Mouse (Mus musculus): ENCODE results near the gene Wwox.

Wwox gene

DNA sequence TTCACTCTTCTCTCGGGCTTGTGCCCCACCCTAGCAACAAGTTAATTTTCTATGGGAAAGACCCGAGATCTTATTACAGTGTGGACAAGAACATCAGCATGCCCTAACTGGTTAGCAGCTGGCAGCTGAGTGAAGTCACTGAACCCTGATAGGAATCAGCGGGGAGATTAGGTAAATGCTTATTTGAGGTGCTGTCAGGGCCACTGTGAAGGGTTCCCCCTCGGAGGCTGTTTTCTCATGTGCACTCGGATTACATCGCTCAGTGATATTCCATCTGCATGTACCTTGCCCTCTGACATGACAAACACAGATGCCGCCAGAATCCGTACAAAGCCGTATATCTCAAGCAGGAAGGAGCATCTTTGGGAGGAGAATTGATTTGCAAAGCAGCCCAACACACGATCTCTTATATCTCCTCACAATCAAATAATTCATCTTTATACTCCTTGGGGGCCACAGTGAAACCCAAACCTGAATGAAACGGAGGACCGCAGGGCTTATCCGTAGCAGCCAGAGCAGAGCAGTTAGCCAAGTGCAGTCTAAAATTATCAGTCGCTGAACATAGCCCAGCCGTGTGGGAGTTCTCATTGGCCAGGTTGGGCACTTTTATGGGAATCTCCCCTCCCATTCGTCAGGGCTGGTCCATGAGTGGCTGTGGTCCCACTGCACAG, 519.1 kb downstream of the Wwox start:
- CTCF ChIA-PET = no interaction called here

DNA sequence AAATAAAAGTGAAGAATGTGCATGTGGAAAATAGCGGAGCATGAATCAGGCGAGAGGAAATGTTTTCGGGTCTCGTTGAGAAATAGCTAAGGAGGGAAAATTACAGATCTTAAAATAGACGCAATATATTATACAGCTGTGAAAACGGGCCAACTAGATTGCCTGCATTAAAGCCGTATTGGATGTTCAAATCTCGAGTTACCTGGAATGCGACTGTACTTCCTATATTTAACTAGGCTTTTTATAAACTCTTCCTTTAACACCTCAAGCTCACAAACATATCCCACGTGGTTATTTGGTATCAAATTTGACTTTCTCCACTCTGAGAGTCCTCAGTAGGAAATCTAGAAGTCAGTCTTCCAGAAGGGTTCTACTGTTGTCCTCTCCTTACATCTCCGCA, 520.0 kb downstream of the Wwox start:
- CTCF ChIA-PET = no interaction called here

DNA sequence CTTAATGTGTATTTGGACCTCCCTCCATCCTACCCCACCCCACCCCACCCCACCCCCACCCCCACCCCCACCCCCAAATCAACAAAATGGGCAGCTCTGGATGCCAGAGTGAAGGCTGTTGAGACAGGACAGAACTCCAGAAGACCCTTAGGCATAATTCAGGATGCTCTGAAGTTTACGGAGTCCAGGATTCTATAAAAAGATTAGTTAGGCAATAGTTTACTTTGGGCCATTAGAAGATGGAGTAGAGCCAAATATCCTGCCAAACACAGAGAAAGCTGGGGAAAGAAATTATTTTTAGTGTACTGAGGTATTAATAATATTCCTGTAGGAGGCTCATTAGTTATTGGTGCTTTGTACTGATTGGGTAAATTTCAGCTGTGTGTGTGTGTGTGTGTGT, 523.0 kb downstream of the Wwox start:
- CTCF ChIA-PET = no interaction called here

DNA sequence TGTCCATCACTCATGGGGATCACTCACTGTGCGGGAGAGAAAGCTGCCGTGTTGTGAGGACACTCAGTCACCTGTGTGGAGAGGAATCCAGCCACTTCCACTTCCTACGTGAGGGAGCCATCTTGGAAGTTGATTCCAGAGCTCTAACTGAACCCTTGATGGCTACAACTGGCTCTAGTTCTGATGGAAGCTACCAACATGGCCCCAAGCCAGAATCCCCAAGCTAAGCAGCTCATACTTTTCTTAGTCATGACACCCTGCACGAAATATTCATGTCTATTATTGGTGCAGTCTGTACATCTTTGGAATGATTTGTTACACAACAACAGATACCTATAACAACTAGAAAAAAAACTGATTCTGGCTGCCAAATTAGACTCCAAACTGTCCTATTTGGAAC, 523.8 kb downstream of the Wwox start:
- CTCF ChIA-PET = no interaction called here

DNA sequence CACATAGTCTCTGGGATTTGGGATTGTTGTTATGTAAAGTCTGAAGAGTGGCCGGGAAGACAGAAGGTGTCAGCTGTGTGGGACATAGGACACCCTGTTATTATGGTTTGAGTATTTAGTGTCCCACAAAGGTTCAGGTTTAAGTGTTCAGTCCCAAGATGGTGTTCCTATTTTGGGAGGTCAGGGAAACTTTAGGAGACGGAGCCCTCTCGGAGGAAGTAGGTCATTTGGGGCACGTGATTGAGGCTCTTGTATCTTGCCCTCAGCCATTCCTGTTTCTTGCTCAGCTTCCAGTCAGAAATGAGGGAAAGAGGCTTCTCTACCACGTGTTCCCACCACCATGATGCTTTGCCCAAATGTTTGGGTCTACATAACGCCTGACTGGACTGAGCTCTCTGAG, 524.8 kb downstream of the Wwox start:
- CTCF ChIA-PET = no interaction called here

DNA sequence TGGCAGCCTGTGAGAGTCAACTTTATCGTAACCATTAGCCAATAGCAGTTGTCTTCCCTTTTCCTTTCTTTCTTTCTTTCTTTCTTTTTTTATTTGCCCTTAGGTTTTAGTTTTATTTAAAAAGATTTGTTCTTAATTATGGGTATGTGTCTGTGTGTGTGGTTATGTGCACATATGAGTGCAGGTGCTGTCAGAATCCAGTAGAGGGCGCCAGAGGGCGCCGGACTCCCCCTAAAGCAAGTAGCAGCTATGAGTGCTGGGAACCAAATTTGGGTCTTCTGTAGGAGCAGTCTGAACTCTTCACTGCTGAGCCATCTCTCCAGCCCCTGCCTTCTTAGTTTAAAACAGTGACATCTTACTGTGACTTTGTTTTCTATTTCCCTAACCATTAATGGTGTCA, 529.4 kb downstream of the Wwox start:
- CTCF ChIA-PET = interaction anchor here (0.6 to 0.7 kb wide), 2 partner anchors 74 to 579 kb away, joined by 3 to 7 read pairs; no protein-coding TSS in a partner anchor

DNA sequence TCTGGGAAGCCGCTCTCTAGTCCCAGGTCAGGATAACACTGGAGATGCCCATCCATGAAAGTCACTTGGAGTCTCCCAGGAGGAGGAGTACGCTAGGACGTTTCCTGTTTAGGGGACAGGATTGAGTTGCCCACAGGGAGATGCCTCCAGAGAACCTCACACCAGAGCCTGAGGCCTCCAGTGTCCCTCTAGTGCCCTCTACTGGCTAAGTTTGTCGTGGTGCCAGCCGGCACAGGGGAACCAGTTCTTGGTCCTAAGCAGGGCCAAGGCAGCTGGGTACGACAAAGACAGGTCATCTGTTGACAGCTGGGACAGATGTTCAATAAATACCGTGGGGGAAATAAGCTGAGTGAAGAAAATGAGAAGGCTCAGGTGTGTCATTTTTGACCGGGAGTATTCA, 531.9 kb downstream of the Wwox start:
- CTCF ChIA-PET = no interaction called here

DNA sequence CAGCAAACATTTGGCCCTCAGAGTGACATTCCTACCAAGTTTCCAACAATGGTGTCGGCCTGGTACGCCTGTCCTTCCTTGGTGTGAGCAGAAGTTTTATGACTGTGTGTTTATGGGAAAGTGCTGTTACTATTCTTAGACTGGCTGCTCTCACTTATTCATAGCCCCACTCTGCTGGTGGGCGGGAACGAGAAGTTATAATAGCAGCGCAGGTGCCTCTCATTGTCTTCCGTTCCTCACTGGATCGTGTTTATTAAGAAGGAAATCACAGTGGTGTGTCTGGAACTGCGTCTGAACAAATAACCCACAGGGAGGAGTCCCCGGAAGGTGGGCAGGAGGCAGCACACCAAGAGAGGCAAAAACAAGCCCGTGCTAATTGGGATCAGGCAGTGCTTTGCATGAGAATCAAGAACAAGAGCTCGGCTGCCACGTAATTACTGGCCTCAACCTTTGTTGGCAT, 533.6 kb downstream of the Wwox start:
- CTCF ChIA-PET = no interaction called here

DNA sequence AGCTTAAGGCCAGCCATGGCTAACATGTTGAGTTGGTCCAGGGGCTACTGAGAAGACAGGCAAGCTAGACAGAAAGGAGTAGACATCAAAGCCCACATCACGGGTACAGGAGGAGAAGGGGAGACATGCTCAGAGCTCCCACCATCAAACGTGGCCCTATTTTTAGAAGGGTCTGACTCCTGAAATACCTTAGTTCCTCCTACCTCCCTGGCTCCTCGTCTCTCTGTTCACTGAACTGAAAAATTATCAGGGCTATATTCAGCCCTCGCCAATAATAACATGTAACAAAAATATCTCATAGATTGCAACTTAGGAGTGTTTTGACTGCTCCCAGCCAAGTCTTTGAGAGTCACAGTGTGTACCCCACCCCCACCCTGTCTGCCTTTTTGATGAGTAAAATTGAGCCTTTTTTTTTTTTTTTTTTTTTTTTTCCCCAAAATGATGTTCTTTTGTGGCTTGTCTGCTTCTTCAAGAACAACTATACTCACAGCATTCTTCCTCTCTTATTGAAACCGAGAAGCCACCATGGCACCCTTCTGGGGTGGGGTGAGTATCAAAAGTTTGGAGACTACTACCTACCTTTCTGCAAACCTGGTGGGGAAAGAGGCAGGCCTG, 535.0 kb downstream of the Wwox start:
- CTCF ChIA-PET = no interaction called here

DNA sequence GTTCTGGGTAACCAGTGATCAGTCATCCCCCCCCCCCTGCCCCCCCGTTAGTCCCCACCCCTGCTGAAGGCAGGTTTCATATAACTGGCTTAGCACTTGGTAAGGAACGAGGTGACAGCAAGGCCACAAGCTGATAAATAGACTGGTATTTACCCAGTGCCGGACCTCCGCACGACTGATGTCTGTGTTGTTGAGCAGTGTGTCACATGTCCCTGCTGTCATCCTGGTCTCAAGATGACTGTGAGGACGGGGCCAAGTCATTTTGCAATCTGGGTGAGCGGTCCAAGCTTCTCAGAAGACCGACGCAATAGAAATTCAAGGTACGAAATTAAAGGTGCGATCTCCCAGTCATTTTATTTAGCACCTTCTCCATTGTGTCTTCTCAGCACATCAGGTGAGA, 538.3 kb downstream of the Wwox start:
- CTCF ChIA-PET = no interaction called here

DNA sequence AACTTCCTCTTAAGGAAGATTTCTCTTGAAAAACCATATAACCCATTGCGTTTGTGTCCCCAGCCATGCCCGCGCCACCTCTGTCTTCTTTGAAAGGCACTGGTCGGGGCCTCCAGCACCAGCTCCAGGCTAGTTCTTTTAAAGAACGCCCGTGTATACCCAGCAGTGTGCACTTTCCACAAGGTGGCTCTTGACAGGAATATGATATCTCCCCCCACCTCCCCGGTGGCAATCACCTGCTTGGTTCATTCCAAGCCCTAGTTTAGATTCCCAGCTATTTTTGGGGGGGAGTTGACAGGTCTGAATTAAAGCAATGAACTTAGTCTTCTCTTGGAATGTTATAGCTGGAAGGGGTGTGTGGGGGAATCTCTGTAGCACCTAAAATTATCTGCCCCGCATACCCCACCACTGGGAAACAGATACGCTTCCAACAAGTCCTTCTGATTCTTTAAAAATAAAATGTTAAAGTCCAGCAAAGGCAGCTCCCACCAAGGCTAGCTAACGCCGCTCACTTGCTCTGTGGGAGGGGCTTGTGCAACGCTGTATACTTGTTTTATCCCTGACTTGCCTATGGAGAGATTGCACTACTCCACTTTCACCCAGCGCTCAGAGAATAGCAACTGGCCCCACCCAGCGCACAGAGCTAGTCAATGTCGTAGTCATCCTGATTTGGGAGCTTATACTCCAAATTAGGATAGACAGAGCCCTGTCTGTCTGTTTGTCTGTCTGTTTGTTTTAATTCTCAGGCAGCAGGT, 538.9 kb downstream of the Wwox start:
- CTCF ChIA-PET = no interaction called here

DNA sequence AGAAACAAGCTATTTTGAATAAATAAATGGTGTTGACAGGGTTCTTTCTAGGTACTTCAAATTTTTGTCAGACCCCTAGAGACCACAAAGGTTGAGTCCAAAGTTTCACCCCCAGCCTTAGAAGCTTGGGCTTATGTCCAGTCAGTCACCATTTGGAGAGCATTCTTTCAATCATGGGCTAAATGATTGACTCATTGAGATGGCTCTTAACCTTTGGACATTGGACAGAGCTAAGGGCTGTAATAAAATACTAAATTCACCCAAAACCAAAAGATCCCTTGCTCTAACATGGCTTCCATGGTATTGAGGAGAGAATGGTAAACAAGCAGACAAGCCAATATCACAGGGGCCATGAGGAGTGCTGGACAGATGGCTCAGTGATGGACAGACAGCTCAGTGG, 540.2 kb downstream of the Wwox start:
- CTCF ChIA-PET = no interaction called here

DNA sequence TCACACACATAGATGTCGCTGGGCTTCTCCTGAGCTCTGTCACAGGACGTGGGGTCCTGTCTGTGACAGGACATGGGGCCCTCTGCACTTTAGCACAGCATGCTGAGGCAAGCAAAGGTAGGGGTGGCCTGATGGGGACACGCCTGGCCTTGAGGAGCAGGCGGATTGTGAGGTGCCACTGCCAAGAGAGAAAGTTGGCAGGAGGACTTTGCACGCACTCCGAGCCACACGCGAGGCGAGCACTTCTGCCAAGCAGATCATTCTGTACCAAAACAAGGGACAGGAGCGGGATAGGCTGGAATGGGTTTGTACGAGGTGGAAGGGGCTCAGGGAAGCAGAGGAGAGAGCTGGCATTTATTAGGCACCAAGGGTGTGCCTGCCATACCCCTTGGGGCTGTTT, 543.3 kb downstream of the Wwox start:
- CTCF ChIA-PET = no interaction called here

DNA sequence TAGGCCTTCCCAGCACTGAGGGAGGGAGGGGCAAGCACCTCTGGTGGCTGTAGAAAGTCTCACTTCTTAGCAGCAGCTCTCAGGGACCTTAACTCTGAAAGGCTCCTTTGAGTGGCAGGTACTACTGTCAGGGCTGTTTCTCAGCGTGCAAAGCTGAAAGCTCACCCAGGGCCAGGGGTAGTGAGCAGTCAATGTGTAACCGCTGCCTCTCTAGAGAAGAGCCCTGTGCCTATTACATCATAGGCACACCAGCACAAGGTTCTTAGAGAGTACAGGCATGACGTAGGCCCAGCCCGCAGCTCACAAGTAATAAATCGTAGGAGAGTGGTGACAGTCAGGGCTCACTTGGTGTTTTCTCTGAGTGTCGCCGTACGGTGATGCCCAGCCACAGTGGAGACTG, 545.0 kb downstream of the Wwox start:
- CTCF ChIA-PET = no interaction called here

DNA sequence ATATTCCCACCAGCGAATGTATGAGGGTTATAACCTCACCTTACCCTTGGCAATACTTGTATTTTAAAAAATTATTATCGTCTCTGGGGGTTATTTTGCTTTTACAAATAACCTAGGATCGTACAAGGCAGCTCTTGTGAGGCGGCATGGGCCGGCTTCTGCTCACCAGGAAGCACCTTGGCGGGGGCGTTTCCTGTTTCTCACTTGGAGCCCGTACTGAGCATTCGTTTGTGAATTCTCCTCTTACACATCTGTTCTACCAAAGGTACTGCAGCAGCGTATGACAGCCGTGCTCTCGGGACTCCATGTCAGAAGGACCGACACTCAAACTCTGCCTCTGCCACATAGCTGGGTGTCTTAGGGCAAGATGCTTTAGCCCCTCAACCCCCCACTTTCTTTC, 546.5 kb downstream of the Wwox start:
- CTCF ChIA-PET = interaction anchor here (0.7 kb wide), 1 partner anchor 1691 kb away, joined by 3 read pairs; no protein-coding TSS in a partner anchor

DNA sequence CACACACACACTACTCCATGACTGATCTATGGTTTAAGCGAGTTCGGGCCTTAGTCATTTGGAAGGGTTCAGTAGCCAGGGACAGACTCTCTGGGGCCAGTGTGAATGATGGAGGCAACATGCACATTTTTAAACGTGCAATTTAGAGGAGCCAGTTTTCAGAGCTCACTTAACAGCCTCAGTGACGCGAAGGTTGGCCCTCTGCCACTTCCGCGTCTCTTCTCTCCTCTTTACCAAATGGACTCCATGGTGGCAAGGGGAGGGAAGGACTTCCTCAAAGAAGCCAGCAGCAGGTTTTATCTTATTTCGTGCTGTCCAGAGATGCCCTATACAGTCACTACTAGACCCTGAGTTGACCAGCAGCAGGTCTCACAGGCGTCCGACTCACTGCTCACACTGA, 547.5 kb downstream of the Wwox start:
- CTCF ChIA-PET = no interaction called here

DNA sequence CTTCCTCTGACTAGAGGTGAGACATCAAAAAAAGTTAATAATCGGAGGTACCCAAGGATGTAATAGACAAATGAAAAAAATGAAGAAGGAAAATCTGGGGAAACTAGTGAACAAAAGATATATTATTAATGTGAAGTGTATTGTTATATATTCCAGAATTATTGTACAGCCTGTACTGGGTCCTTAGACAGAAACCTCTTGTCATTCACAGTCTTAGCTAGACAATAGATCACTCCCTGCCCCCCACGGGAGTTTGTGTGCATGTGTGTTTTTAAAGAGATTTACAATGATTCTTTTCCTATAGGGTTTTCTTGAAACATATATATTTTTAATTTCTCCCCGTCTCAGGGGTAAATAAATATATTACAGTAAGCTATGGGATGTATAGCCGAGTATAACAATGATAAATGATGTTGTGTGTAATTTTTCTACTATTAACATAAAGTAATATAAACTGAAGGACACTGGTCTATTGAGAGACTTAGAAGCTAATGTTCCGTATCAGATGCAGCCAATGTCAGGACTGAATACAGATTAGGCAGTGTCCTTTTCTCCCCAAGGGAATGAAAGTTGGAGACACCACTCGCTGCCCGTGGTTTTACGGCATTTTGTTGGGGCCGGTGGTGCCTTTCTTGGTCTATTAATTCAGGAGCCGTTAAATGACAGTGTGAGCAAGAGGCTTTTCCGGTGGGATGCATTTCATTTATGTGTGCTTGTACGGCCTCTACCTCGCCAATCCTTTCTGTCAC, 551.6 kb downstream of the Wwox start:
- CTCF ChIA-PET = no interaction called here

DNA sequence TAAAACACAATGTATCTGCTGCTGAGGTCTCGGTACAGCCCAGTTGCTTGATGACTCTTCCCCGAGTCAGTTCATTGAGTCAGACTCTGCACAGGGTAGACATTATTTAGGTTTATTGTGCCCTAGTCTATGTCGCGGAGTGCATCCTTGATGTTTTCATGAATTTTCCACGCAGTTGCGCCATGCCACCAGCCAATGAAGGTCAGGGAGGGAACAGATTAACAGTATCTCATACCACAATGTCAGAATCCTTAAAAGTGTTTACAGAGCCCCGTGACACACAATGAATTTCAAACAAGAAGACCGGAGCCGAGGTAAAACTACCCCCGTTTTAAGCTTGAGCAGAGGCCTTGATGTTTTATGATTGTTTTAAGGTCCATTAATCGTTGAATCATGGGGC, 561.3 kb downstream of the Wwox start:
- CTCF ChIA-PET = no interaction called here

DNA sequence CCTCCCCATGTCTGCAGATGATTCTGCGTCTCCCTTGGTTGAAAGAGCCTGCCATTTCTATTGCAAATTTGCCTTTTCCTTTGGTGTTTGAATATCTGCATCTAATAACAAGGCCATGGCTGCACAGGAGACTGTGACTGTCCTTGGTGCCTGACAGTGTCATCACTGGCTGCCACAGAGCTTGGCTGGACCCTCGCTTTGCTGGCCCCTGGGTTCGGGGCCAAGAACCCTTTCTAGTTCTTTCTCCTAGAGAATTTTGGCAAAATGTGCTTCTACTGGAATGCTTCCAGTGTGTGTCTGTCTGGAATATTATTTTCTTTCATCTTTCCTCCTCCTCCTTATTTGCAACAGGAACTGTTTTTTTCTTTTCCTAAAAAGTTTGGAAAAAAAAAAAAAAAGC, 565.6 kb downstream of the Wwox start:
- CTCF ChIA-PET = no interaction called here

DNA sequence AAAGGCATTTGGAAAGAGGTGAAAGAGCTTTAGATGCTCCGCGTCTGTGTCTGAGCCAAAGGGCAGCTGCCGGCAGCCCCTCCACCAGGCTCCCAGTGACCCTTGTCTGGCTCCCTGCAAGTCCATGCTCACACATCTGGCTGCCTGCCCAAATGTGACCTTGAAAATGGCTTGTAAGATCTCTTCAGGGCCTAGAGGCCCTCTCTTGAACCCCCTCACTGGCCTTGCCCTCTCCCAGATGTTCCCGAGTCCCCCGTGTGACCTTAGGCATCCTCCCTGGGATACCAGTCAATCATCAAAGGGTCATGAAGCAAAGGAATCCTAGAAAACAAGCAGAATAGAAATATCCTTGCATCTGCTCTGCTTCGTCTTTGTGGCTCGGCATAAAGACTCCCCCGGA, 567.1 kb downstream of the Wwox start:
- CTCF ChIA-PET = no interaction called here

DNA sequence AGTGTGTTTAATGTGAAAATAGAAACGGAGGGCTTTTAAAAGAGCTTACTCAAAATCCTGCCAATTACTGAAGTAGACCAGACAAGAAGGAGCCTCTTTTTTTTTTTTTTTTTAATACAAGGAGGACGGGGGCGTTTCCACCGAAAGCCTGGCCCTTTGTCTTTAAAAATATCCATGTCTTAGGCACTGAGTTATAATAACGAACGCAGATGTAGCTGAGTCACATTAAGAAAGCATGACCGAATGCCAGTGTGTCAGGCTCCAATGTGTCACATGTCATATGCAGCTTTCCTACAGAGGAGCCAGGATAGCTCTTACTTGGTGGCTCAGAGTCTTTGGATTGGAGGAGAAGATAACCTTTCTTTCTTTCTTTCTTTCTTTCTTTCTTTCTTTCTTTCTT, 567.8 kb downstream of the Wwox start:
- CTCF ChIA-PET = interaction anchor here (0.6 kb wide), 1 partner anchor 473 kb away, joined by 7 read pairs; no protein-coding TSS in a partner anchor
